Mouse (Mus musculus): Measurements from ENCODE around the gene Mark3.

DNA sequence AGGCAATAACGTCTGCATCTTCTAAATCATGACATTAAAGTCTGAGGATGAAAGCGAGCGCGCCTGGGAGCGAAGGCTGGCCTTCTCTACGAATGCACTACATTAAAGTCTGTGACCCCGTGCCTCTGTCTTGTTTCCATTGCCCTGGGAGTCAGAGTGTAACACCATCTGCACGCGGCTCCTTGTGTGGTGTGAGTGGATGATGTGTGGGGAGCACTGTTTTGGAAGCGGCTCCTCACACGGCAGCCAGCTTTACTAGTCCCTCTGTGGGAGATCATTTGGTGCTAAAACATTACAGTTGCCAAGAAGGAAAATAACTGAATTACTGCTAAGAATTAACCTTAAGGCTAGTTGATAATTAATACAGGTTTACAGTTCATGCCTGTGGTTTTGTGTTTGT is 81.4 kb downstream of the Mark3 start:
- TF ChIP-seq CHD2 (IDR thresholded peaks at IDR 0.05; ENCODE audit: low read depth, low read length): no peak
- no peak for TF ChIP-seq ZNF384 (IDR thresholded peaks at IDR 0.05; ENCODE audit: low read depth, low read length)
- TF ChIP-seq ZC3H11A (IDR thresholded peaks at IDR 0.05; ENCODE audit: borderline replicate concordance, low read depth, low read length): no peak
- TF ChIP-seq HCFC1 (IDR thresholded peaks at IDR 0.05; ENCODE audit: borderline replicate concordance, insufficient read depth, low read length): no peak
- no peak for TF ChIP-seq MAFK (IDR thresholded peaks at IDR 0.05; ENCODE audit: insufficient read depth, low read depth, low read length)
